Mouse (Mus musculus): ENCODE measurements around the gene Ang2. TPM values are rescaled to one million over a fixed set of nuclear protein-coding genes. Genes with fewer than 3 reads are reported as not detected.
"Not testable (repeated sequence)": the region's sequence is repeated elsewhere in the genome, so short reads cannot be mapped to it uniquely, and the experiment has no call there.

The Ang2 gene
- not detected in 2 replicates for polyA plus RNA-seq (2016; fragmentation: Nextera tagmentation; extraction: Ambion mirVana)

DNA sequence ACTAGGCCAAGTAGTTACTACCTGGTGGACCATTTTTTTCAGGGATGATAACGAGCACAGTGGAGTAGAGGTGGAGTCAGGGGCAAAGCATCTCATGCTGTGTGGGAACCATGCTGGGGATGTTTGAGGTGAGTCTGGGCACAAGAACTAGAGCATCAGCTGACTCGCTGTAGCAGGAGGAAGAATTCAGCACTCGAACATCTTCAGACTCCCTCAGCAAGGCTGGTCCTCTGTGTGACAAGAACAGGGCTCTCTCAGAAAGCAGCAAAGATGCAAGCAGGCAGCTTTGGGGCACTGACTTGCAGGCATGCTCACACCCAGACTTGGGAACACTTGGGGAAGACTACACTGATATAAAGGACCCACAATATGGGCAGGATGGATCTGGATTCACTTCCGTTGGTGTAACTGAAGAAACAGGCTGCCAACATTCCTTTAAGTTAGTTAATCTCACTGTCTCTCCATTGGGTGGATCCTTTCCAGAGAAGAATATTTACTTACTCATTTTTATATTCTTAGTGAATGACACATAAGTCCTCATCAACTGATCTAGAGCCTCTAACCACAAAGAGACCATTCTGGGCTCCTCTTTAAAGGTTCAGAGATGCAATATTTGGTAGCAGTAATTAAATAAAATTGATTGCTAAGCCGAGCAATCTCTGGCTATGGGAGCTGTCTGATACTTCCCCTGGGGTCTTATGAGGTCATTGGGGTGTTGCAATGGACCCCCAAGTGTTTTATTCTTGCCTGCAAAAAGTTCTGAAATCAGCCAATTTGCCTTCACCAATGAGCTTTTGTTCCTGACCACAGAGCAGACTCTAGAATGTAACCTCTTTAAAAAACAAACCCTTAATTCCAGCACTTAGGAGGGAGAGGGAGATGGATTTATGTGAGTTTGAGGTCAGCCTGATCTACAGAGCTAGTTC is at the start of gene Ang2:
Gene Ang2 (minus strand): TSS at position 51 of the 926 bp plus-strand sequence.
- ATAC-seq (ENCODE audit: insufficient number of reproducible peaks, insufficient read depth, low FRiP score, low TSS enrichment, low read depth) = no peak
- 75% methylated on average over 5 of the region's 5 CpGs for WGBS
- Histone ChIP-seq H3K27ac (no peak within 1 kb of the TSS), H3K9ac (replicated peaks) (no peak within 1 kb of the TSS), H3K4me2 (no peak within 1 kb of the TSS), H3K4me1 (replicated peaks) (no peaks in the 10 kb centered on the region), H3K27me3 (no peaks in the 10 kb centered on the region), H3K36me3 (no peaks in the 10 kb centered on the region), H3K9me3 (no peaks in the 10 kb centered on the region), H3K4me3 (replicated peaks) (no peak within 1 kb of the TSS)

GRCm38 (mm10) chr14:51247736-51248135 is 48.8 kb upstream of the Ang2 start:
- ATAC-seq (ENCODE audit: insufficient number of reproducible peaks, insufficient read depth, low FRiP score, low TSS enrichment, low read depth) = no peak
- no peak overlapping the region for H3K9ac ChIP-seq (replicated peaks)

GRCm38 (mm10) chr14:51240899-51241298 is 42.0 kb upstream of the Ang2 start:
- H3K27ac ChIP-seq = no peak overlapping the region
- no peak overlapping the region for H3K4me2 ChIP-seq
- no peak for ATAC-seq (ENCODE audit: insufficient number of reproducible peaks, insufficient read depth, low FRiP score, low TSS enrichment, low read depth)
- H3K4me3 ChIP-seq (replicated peaks) = no peak overlapping the region
- H3K9ac ChIP-seq (replicated peaks) = no peak overlapping the region
- H3K9me3 ChIP-seq = no peaks in the 10 kb centered on the region
- no peaks in the 10 kb centered on the region for H3K4me1 ChIP-seq (replicated peaks)
- no peaks in the 10 kb centered on the region for H3K36me3 ChIP-seq
- H3K27me3 ChIP-seq = no peaks in the 10 kb centered on the region

More at GRCm38 (mm10) chr14:51247736-51248135, 48.8 kb upstream of the Ang2 start:
- no peak overlapping the region for H3K4me3 ChIP-seq (replicated peaks)
- H3K4me1 ChIP-seq (replicated peaks) = no peaks in the 10 kb centered on the region
- H3K27me3 ChIP-seq = no peaks in the 10 kb centered on the region
- H3K36me3 ChIP-seq = no peaks in the 10 kb centered on the region
- no peaks in the 10 kb centered on the region for H3K9me3 ChIP-seq
- H3K4me2 ChIP-seq = no peak overlapping the region
- 77% methylated on average over 1 of the region's 1 CpGs for WGBS
- no peak overlapping the region for H3K27ac ChIP-seq

DNA sequence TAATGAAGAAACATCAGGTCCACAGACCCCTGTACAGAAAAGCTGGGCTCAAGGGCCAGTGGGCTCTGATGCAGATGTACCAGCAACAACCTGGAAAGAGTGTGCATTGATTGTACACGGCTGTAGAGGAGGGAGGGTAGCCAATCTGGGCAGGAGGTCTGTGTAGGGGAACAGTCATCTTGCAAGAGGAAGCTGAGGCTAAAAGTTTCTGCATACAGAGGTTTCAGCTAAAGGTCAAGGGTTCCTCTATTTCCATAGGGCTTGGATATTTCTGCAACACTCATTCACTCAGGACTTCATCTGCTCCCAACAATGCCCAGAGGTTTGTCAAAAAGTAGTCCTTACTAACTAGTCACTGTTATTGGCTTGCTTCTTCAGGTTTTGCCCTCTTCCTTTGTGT is 38.5 kb upstream of the Ang2 start:
- H3K9me3 ChIP-seq; H3K4me3 ChIP-seq (replicated peaks); ATAC-seq (ENCODE audit: insufficient number of reproducible peaks, insufficient read depth, low FRiP score, low TSS enrichment, low read depth); H3K27me3 ChIP-seq; H3K4me2 ChIP-seq; H3K4me1 ChIP-seq (replicated peaks); H3K27ac ChIP-seq; H3K9ac ChIP-seq (replicated peaks); H3K36me3 ChIP-seq: not testable (repeated sequence)
- WGBS = 71% methylated on average over 1 of the region's 1 CpGs

- H3K4me2 ChIP-seq; H3K36me3 ChIP-seq; H3K27ac ChIP-seq; ATAC-seq (ENCODE audit: insufficient number of reproducible peaks, insufficient read depth, low FRiP score, low TSS enrichment, low read depth); H3K4me1 ChIP-seq (replicated peaks); H3K9me3 ChIP-seq; H3K4me3 ChIP-seq (replicated peaks); H3K27me3 ChIP-seq; H3K9ac ChIP-seq (replicated peaks): not testable (repeated sequence)
- WGBS = 62% methylated on average over 4 of the region's 4 CpGs
These were observed 30.7 kb upstream of the Ang2 start for GRCm38 (mm10) chr14:51229657-51230056.

DNA sequence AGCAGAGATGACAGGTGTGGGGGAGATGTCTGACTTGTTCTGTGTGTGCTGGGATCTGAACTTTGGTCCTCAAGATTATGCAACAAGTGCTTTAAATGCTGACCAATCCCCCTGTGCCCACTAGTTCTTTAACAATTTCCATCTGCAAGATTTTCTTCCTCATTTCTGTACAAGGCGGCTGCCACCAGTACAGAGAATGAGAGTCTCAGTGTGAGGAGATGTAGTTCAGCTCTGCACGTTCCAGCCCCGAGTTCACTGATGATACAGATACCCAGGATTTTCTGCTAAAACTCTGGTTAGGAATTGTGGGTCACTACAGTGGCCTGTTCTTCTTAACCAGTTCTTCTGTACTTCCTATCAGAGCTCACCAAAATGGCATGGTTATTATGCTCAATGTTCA is 21.1 kb upstream of the Ang2 start:
- not testable (repeated sequence) for H3K4me3 ChIP-seq (replicated peaks); H3K9me3 ChIP-seq; H3K27me3 ChIP-seq; ATAC-seq (ENCODE audit: insufficient number of reproducible peaks, insufficient read depth, low FRiP score, low TSS enrichment, low read depth); H3K4me2 ChIP-seq; H3K27ac ChIP-seq; H3K36me3 ChIP-seq; H3K4me1 ChIP-seq (replicated peaks); H3K9ac ChIP-seq (replicated peaks)
- 83% methylated on average over 3 of the region's 3 CpGs for WGBS

DNA sequence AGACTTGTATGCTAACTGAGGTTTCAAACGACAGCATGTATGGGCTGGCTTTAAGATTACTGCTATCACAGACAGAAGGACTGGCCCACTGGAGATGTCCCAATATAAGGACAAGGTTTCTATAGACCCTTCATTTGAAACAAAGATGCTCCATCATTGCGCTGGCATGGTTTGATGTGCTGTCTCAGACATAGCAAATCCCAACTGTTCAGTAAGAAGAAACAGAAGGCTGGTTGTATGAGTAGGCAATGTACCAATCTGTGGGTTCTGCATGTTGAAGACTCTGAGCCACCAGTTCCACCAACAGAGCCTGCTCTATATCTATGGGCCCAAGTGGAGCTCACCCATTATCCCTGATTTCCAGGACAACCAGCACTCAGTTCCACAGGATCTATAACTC is 4.2 kb upstream of the Ang2 start, which contains the start of gene Ear14:
Gene Ear14 (plus strand): TSS at position 277 of the 400 bp plus-strand sequence.
- no peaks in the 10 kb centered on the region for H3K4me1 ChIP-seq (replicated peaks)
- 80% methylated on average over 2 of the region's 2 CpGs for WGBS
- H3K9ac ChIP-seq (replicated peaks) = no peak within 1 kb of the TSS
- no peaks in the 10 kb centered on the region for H3K9me3 ChIP-seq
- H3K4me2 ChIP-seq = no peak within 1 kb of the TSS
- H3K27ac ChIP-seq = no peak within 1 kb of the TSS
- H3K27me3 ChIP-seq = no peaks in the 10 kb centered on the region
- H3K36me3 ChIP-seq = no peaks in the 10 kb centered on the region
- H3K4me3 ChIP-seq (replicated peaks) = no peak within 1 kb of the TSS
- ATAC-seq (ENCODE audit: insufficient number of reproducible peaks, insufficient read depth, low FRiP score, low TSS enrichment, low read depth) = no peak

GRCm38 (mm10) chr14:51200466-51200865 is 1.5 kb upstream of the Ang2 start:
- no peak for ATAC-seq (ENCODE audit: insufficient number of reproducible peaks, insufficient read depth, low FRiP score, low TSS enrichment, low read depth)
- H3K27ac ChIP-seq = no peak overlapping the region
- no peak overlapping the region for H3K4me3 ChIP-seq (replicated peaks)
- no peak overlapping the region for H3K9ac ChIP-seq (replicated peaks)
- 97% methylated on average over 2 of the region's 2 CpGs for WGBS
- no peaks in the 10 kb centered on the region for H3K27me3 ChIP-seq
- H3K4me1 ChIP-seq (replicated peaks) = no peaks in the 10 kb centered on the region
- no peaks in the 10 kb centered on the region for H3K36me3 ChIP-seq
- H3K4me2 ChIP-seq = no peak overlapping the region
- H3K9me3 ChIP-seq = no peaks in the 10 kb centered on the region

GRCm38 (mm10) chr14:51200054-51200453 is 1.1 kb upstream of the Ang2 start:
- 98% methylated on average over 2 of the region's 2 CpGs for WGBS
- Histone ChIP-seq H3K27me3 (no peaks in the 10 kb centered on the region), H3K27ac (no peak overlapping the region), H3K4me3 (replicated peaks) (no peak overlapping the region), H3K9ac (replicated peaks) (no peak overlapping the region), H3K4me2 (no peak overlapping the region), H3K36me3 (no peaks in the 10 kb centered on the region), H3K4me1 (replicated peaks) (no peaks in the 10 kb centered on the region), H3K9me3 (no peaks in the 10 kb centered on the region)
- ATAC-seq (ENCODE audit: insufficient number of reproducible peaks, insufficient read depth, low FRiP score, low TSS enrichment, low read depth) = no peak

- 93% methylated on average over 4 of the region's 4 CpGs for WGBS
- H3K4me2 ChIP-seq = no peak overlapping the region
- ATAC-seq (ENCODE audit: insufficient number of reproducible peaks, insufficient read depth, low FRiP score, low TSS enrichment, low read depth) = no peak
- H3K27me3 ChIP-seq = no peaks in the 10 kb centered on the region
- H3K27ac ChIP-seq = no peak overlapping the region
- no peaks in the 10 kb centered on the region for H3K36me3 ChIP-seq
- H3K4me3 ChIP-seq (replicated peaks) = no peak overlapping the region
- no peaks in the 10 kb centered on the region for H3K9me3 ChIP-seq
- H3K9ac ChIP-seq (replicated peaks) = no peak overlapping the region
- H3K4me1 ChIP-seq (replicated peaks) = no peaks in the 10 kb centered on the region
These were observed 3.3 kb downstream of the Ang2 start for GRCm38 (mm10) chr14:51195681-51196080.

DNA sequence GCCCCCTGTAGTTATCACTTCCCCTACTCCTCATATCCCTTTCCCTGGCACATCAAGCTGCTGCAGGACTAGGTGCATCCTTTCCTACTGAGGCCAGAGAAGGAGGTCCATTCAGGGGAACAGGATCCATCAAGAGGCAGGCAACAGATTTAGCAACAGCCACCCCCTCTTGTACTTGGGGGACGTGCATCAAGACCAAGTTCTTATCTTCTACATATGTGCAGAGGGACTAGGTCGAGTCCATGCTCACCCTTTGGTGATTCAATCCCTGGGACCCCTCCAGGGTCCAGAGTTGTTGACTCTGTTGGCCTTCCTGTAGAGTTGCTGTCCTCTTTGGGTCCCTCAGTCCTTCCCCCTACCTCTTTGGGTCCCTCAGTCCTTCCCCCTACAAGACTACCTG is 17.9 kb downstream of the Ang2 start:
- H3K4me2 ChIP-seq; H3K9ac ChIP-seq (replicated peaks); H3K36me3 ChIP-seq; ATAC-seq (ENCODE audit: insufficient number of reproducible peaks, insufficient read depth, low FRiP score, low TSS enrichment, low read depth); H3K9me3 ChIP-seq; H3K27me3 ChIP-seq; H3K4me1 ChIP-seq (replicated peaks); H3K27ac ChIP-seq; H3K4me3 ChIP-seq (replicated peaks): not testable (repeated sequence)
- WGBS = 81% methylated on average over 2 of the region's 2 CpGs

- Histone ChIP-seq H3K9ac (replicated peaks) (no peak overlapping the region), H3K36me3 (no peaks in the 10 kb centered on the region), H3K9me3 (no peaks in the 10 kb centered on the region), H3K27me3 (no peaks in the 10 kb centered on the region), H3K4me2 (no peak overlapping the region), H3K4me3 (replicated peaks) (no peak overlapping the region), H3K27ac (no peak overlapping the region), H3K4me1 (replicated peaks) (no peaks in the 10 kb centered on the region)
- WGBS = 53% methylated on average over 4 of the region's 4 CpGs
- ATAC-seq (ENCODE audit: insufficient number of reproducible peaks, insufficient read depth, low FRiP score, low TSS enrichment, low read depth) = no peak
These were observed 25.1 kb downstream of the Ang2 start for GRCm38 (mm10) chr14:51173843-51174242.

All from limb, embryonic 12.5 days (tissue).